Mouse (Mus musculus) lung, adult 2 months (tissue): ENCODE results near the gene Sh3bp5.

Source experiments
- CTCF ChIP-seq: fragments of 200-500 bp; IDR thresholded peaks from 2 replicates; pipeline ENCODE4 v1.5.1; 2011; ENCODE audit warnings: mild to moderate bottlenecking, low read length, control low read depth; ENCODE audit not compliant: insufficient read depth
- POLR2A ChIP-seq: fragments of 200-500 bp; IDR thresholded peaks from 2 replicates; pipeline ENCODE4 v1.6.1; 2011; ENCODE audit warnings: low read depth, mild to moderate bottlenecking, control low read depth, low read length, borderline replicate concordance; ENCODE audit errors: extremely low read depth

- TF ChIP-seq POLR2A = no peak
- TF ChIP-seq CTCF = no peak
These were observed 41.8 kb downstream of the Sh3bp5 start for GRCm38 (mm10) chr14:31393936-31394630.
